Mouse (Mus musculus): ENCODE measurements around the gene Cd9. TPM values are rescaled to one million over a fixed set of nuclear protein-coding genes. Genes with fewer than 3 reads are reported as not detected.

The Cd9 gene
- total and polyA plus RNA-seq, 3 experiments: 12.1 to 27.5 (median 21.6) TPM

DNA sequence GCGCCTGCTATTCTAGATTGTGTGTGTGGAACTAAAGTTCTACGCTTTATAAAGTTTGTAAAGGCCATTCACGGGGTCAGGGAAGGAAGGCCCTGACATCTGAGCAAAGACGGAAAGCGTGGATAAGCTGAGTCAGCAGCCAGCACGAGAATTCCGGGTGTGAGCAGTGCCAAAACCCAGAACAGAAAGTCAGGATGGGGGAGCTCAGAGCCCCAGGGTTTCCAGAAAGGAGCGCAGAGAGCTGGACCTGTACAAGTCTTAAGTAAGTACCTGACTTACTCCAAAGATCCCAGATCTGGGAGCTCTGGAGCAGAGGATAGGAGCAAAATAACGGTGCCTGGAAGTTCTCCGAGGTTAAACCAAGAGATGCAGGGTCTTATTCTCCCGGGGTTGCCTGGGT, 84.0 kb downstream of the Cd9 start:
- no peaks in the 10 kb centered on the region for H3K4me1 ChIP-seq (ENCODE audit: control insufficient read depth in 1 of 2, insufficient read depth in 2 of 2)
- DNase-seq (ENCODE audit: extremely low read depth): no peak
- no peak overlapping the region for H3K9ac ChIP-seq (ENCODE audit: insufficient read depth, low read depth)
- peaks cover 7% of the 10 kb centered on the region for H3K9me3 ChIP-seq (replicated peaks; ENCODE audit: low read length)
- in situ Hi-C loops (cut with MboI; ENCODE audit: low pct_ligation_motif_present, low pct_unique_long_range_greater_than_20kb, low sequenced_read_pairs) (no loop called here), dilution Hi-C loops (cut with MboI; ENCODE audit: extremely low pct_ligation_motif_present, extremely low pct_unique_long_range_greater_than_20kb, low sequenced_read_pairs) (no loop called here)
- no peak overlapping the region for H3K4me2 ChIP-seq (ENCODE audit: insufficient read depth, low read depth, poor library complexity, severe bottlenecking)
- no peak for TF ChIP-seq EP300 (IDR thresholded peaks at IDR 0.05; ENCODE audit: low read length)
- TF ChIP-seq HCFC1 (IDR thresholded peaks at IDR 0.05; ENCODE audit: low read depth, low read length): no peak
- no peak for TF ChIP-seq ZC3H11A (IDR thresholded peaks at IDR 0.05; ENCODE audit: low read depth, low read length)
- TF ChIP-seq SMC3 (IDR thresholded peaks at IDR 0.05; ENCODE audit: low read depth, low read length): no peak
- TF ChIP-seq MAFK (IDR thresholded peaks at IDR 0.05; ENCODE audit: insufficient replicate concordance, low read length): no peak
- TF ChIP-seq MAX (IDR thresholded peaks at IDR 0.05; ENCODE audit: low read length): no peak
- TF ChIP-seq CHD2 (IDR thresholded peaks at IDR 0.05; ENCODE audit: low read length): no peak
- no peaks in the 10 kb centered on the region for H3K79me2 ChIP-seq (replicated peaks; ENCODE audit: control insufficient read depth, extremely low read depth, insufficient read depth, poor library complexity, severe bottlenecking)
- no peaks in the 10 kb centered on the region for H3K36me3 ChIP-seq (replicated peaks in 1 of 2; ENCODE audit: control insufficient read depth in 1 of 2, insufficient read depth in 1 of 2, low read length in 1 of 2)
- H3K27ac ChIP-seq (ENCODE audit: insufficient read depth, low read depth): no peak overlapping the region
- H3K4me3 ChIP-seq (replicated peaks in 1 of 3; ENCODE audit: low read depth in 2 of 3, low read length in 2 of 3, poor library complexity in 1 of 3): no peak overlapping the region
- H3K27me3 ChIP-seq (replicated peaks): peaks cover 90% of the 10 kb centered on the region

Other genes starting within 250 kb of the Cd9 start
- not detected in 2 replicates for gene Tuba3a, start 208.7 kb downstream of the Cd9 start, total RNA-seq (2012; rRNA removed)
- not detected in 2 replicates for gene Tuba3a, start 208.7 kb downstream of the Cd9 start, total RNA-seq (2014; rRNA removed)
- not detected in 2 replicates for gene Tuba3a, start 208.7 kb downstream of the Cd9 start, polyA plus RNA-seq (2012; ENCODE audit: insufficient read length, low read depth)
- gene Ltbr, start 180.9 kb downstream of the Cd9 start, total RNA-seq (2012; rRNA removed): not detected in 2 replicates
- gene Ltbr, start 180.9 kb downstream of the Cd9 start, total RNA-seq (2014; rRNA removed): not detected in 2 replicates
- not detected in 2 replicates for gene Ltbr, start 180.9 kb downstream of the Cd9 start, polyA plus RNA-seq (2012; ENCODE audit: insufficient read length, low read depth)
- gene Scnn1a, start 174.1 kb downstream of the Cd9 start, total RNA-seq (2012; rRNA removed): not detected in 2 replicates
- not detected in 2 replicates for gene Scnn1a, start 174.1 kb downstream of the Cd9 start, total RNA-seq (2014; rRNA removed)
- gene Scnn1a, start 174.1 kb downstream of the Cd9 start, polyA plus RNA-seq (2012; ENCODE audit: insufficient read length, low read depth): not detected in 2 replicates
- 0.13 and 0.21 TPM in 2 replicates for gene Tnfrsf1a, start 145.4 kb downstream of the Cd9 start, total RNA-seq (2012; rRNA removed)
- gene Tnfrsf1a, start 145.4 kb downstream of the Cd9 start, total RNA-seq (2014; rRNA removed): not detected in 2 replicates
- not detected in 2 replicates for gene Tnfrsf1a, start 145.4 kb downstream of the Cd9 start, polyA plus RNA-seq (2012; ENCODE audit: insufficient read length, low read depth)
- gene Plekhg6, start 114.0 kb downstream of the Cd9 start, total RNA-seq (2012; rRNA removed): not detected in 2 replicates
- gene Plekhg6, start 114.0 kb downstream of the Cd9 start, total RNA-seq (2014; rRNA removed): not detected in 2 replicates
- gene Plekhg6, start 114.0 kb downstream of the Cd9 start, polyA plus RNA-seq (2012; ENCODE audit: insufficient read length, low read depth): not detected in 2 replicates
- gene Vwf, start 52.0 kb upstream of the Cd9 start, total RNA-seq (2012; rRNA removed): not detected in 2 replicates
- not detected in 2 replicates for gene Vwf, start 52.0 kb upstream of the Cd9 start, total RNA-seq (2014; rRNA removed)
- gene Vwf, start 52.0 kb upstream of the Cd9 start, polyA plus RNA-seq (2012; ENCODE audit: insufficient read length, low read depth): not detected in 2 replicates
- not detected in 2 replicates for gene Ano2, start 195.6 kb upstream of the Cd9 start, total RNA-seq (2012; rRNA removed)
- gene Ano2, start 195.6 kb upstream of the Cd9 start, total RNA-seq (2014; rRNA removed): not detected in 2 replicates
- gene Ano2, start 195.6 kb upstream of the Cd9 start, polyA plus RNA-seq (2012; ENCODE audit: insufficient read length, low read depth): not detected in 2 replicates

All from CH12.LX (cell line).